Mouse (Mus musculus): ENCODE results near the gene Hsd11b1. TPM values are rescaled to one million over a fixed set of nuclear protein-coding genes. Genes with fewer than 3 reads are reported as not detected.
"Not testable (repeated sequence)": the region's sequence is repeated elsewhere in the genome, so short reads cannot be mapped to it uniquely, and the experiment has no call there.

Gene Hsd11b1
- polyA plus RNA-seq, 1 experiment from 2014 or later = 1.6 TPM

GRCm38 (mm10) chr1:193253895-193254294 lies 10.0 kb downstream of the Hsd11b1 start:
- H3K9ac ChIP-seq (ENCODE audit: low read length); H3K27ac ChIP-seq (replicated peaks in 1 of 2; ENCODE audit: control insufficient read depth in 1 of 2, insufficient read depth in 1 of 2, low read depth in 2 of 2, low read length in 2 of 2); ATAC-seq (ENCODE audit: insufficient number of reproducible peaks, insufficient read depth, low FRiP score, low read depth); H3K36me3 ChIP-seq (ENCODE audit: control insufficient read depth, insufficient read depth, low read length); H3K4me2 ChIP-seq (ENCODE audit: low read length); H3K9me3 ChIP-seq (ENCODE audit: control insufficient read depth, low read length); H3K27me3 ChIP-seq (ENCODE audit: control insufficient read depth, insufficient read depth, low read length); H3K4me3 ChIP-seq (ENCODE audit: control insufficient read depth in 1 of 2, insufficient read depth in 1 of 2, low read depth in 1 of 2, low read length in 2 of 2): not testable (repeated sequence)
- H3K4me1 ChIP-seq (ENCODE audit: control insufficient read depth in 2 of 2, insufficient read depth in 2 of 2, low read length in 2 of 2) = peaks cover 7 to 11% of the 10 kb centered on the region in 2 experiments; a peak in 2 of 4 replicates
- WGBS = 70% methylated on average over 3 of the region's 3 CpGs

GRCm38 (mm10) chr1:193252616-193253015 lies 11.3 kb downstream of the Hsd11b1 start:
- ATAC-seq (ENCODE audit: insufficient number of reproducible peaks, insufficient read depth, low FRiP score, low read depth) = no peak
- no peak overlapping the region for H3K4me3 ChIP-seq (ENCODE audit: control insufficient read depth in 1 of 2, insufficient read depth in 1 of 2, low read depth in 1 of 2, low read length in 2 of 2)
- H3K9ac ChIP-seq (ENCODE audit: low read length) = no peak overlapping the region
- H3K4me2 ChIP-seq (ENCODE audit: low read length) = no peak overlapping the region
- H3K9me3 ChIP-seq (ENCODE audit: control insufficient read depth, low read length) = 0 out of 2 replicates have a peak, but pooled peaks cover 2% of the 10 kb centered on the region
- no peaks in the 10 kb centered on the region for H3K36me3 ChIP-seq (ENCODE audit: control insufficient read depth, insufficient read depth, low read length)
- H3K27me3 ChIP-seq (ENCODE audit: control insufficient read depth, insufficient read depth, low read length) = no peaks in the 10 kb centered on the region
- H3K27ac ChIP-seq (replicated peaks in 1 of 2; ENCODE audit: control insufficient read depth in 1 of 2, insufficient read depth in 1 of 2, low read depth in 2 of 2, low read length in 2 of 2) = no peak overlapping the region
- 28% methylated on average over 5 of the region's 5 CpGs for WGBS
- peaks cover 7 to 11% of the 10 kb centered on the region in 2 experiments; a peak in 2 of 4 replicates for H3K4me1 ChIP-seq (ENCODE audit: control insufficient read depth in 2 of 2, insufficient read depth in 2 of 2, low read length in 2 of 2)

GRCm38 (mm10) chr1:193251386-193251785 lies 12.5 kb downstream of the Hsd11b1 start:
- no peak overlapping the region for H3K4me3 ChIP-seq (ENCODE audit: control insufficient read depth in 1 of 2, insufficient read depth in 1 of 2, low read depth in 1 of 2, low read length in 2 of 2)
- 68% methylated on average over 7 of the region's 7 CpGs for WGBS

GRCm38 (mm10) chr1:193250026-193250425 lies 13.8 kb downstream of the Hsd11b1 start:
- peaks cover 4 to 7% of the 10 kb centered on the region in 2 experiments; a peak in 2 of 4 replicates for H3K4me1 ChIP-seq (ENCODE audit: control insufficient read depth in 2 of 2, insufficient read depth in 2 of 2, low read length in 2 of 2)
- no peaks in the 10 kb centered on the region for H3K36me3 ChIP-seq (ENCODE audit: control insufficient read depth, insufficient read depth, low read length)
- no peak for ATAC-seq (ENCODE audit: insufficient number of reproducible peaks, insufficient read depth, low FRiP score, low read depth)
- no peak overlapping the region for H3K27ac ChIP-seq (replicated peaks in 1 of 2; ENCODE audit: control insufficient read depth in 1 of 2, insufficient read depth in 1 of 2, low read depth in 2 of 2, low read length in 2 of 2)
- 0 out of 2 replicates have a peak, but pooled peaks cover 2% of the 10 kb centered on the region for H3K9me3 ChIP-seq (ENCODE audit: control insufficient read depth, low read length)
- no peak overlapping the region for H3K9ac ChIP-seq (ENCODE audit: low read length)
- 78% methylated on average over 2 of the region's 2 CpGs for WGBS
- no peak overlapping the region for H3K4me3 ChIP-seq (ENCODE audit: control insufficient read depth in 1 of 2, insufficient read depth in 1 of 2, low read depth in 1 of 2, low read length in 2 of 2)
- H3K27me3 ChIP-seq (ENCODE audit: control insufficient read depth, insufficient read depth, low read length) = no peaks in the 10 kb centered on the region
- no peak overlapping the region for H3K4me2 ChIP-seq (ENCODE audit: low read length)

More at GRCm38 (mm10) chr1:193251386-193251785, 12.5 kb downstream of the Hsd11b1 start:
- Histone ChIP-seq H3K9ac (ENCODE audit: low read length) (no peak overlapping the region), H3K4me1 (ENCODE audit: control insufficient read depth in 2 of 2, insufficient read depth in 2 of 2, low read length in 2 of 2) (peaks cover 7% of the 10 kb centered on the region in 2 experiments; a peak in 2 of 4 replicates), H3K36me3 (ENCODE audit: control insufficient read depth, insufficient read depth, low read length) (no peaks in the 10 kb centered on the region), H3K27me3 (ENCODE audit: control insufficient read depth, insufficient read depth, low read length) (no peaks in the 10 kb centered on the region), H3K27ac (replicated peaks in 1 of 2; ENCODE audit: control insufficient read depth in 1 of 2, insufficient read depth in 1 of 2, low read depth in 2 of 2, low read length in 2 of 2) (no peak overlapping the region), H3K9me3 (ENCODE audit: control insufficient read depth, low read length) (0 out of 2 replicates have a peak, but pooled peaks cover 2% of the 10 kb centered on the region), H3K4me2 (ENCODE audit: low read length) (no peak overlapping the region)
- no peak for ATAC-seq (ENCODE audit: insufficient number of reproducible peaks, insufficient read depth, low FRiP score, low read depth)

- peak overlapping the region; percentile 65 to 79 for H3K27ac ChIP-seq (replicated peaks in 1 of 2; ENCODE audit: control insufficient read depth in 1 of 2, insufficient read depth in 1 of 2, low read depth in 2 of 2, low read length in 2 of 2)
These were observed 19.6 kb downstream of the Hsd11b1 start for GRCm38 (mm10) chr1:193244235-193244634.

GRCm38 (mm10) chr1:193243571-193244193 lies 20.2 kb downstream of the Hsd11b1 start:
- H3K27ac ChIP-seq (replicated peaks in 1 of 2; ENCODE audit: control insufficient read depth in 1 of 2, insufficient read depth in 1 of 2, low read depth in 2 of 2, low read length in 2 of 2) = peak overlapping the region; percentile 79
- no peak overlapping the region for H3K4me3 ChIP-seq (ENCODE audit: control insufficient read depth in 1 of 2, insufficient read depth in 1 of 2, low read depth in 1 of 2, low read length in 2 of 2)
- H3K4me2 ChIP-seq (ENCODE audit: low read length) = no peak overlapping the region
- 25% methylated on average over 10 of the region's 10 CpGs for WGBS
- H3K4me1 ChIP-seq (ENCODE audit: control insufficient read depth in 2 of 2, insufficient read depth in 2 of 2, low read length in 2 of 2) = peaks cover 6 to 10% of the 10 kb centered on the region in 2 experiments; a peak in 3 of 4 replicates
- ATAC-seq (ENCODE audit: insufficient number of reproducible peaks, insufficient read depth, low FRiP score, low read depth) = no peak
- peak overlapping the region; percentile 12; the same call in 1 of the 2 replicates for H3K9ac ChIP-seq (ENCODE audit: low read length)
- no peaks in the 10 kb centered on the region for H3K36me3 ChIP-seq (ENCODE audit: control insufficient read depth, insufficient read depth, low read length)
- no peaks in the 10 kb centered on the region for H3K9me3 ChIP-seq (ENCODE audit: control insufficient read depth, low read length)
- no peaks in the 10 kb centered on the region for H3K27me3 ChIP-seq (ENCODE audit: control insufficient read depth, insufficient read depth, low read length)

More at GRCm38 (mm10) chr1:193244235-193244634, 19.6 kb downstream of the Hsd11b1 start:
- no peak overlapping the region for H3K4me3 ChIP-seq (ENCODE audit: control insufficient read depth in 1 of 2, insufficient read depth in 1 of 2, low read depth in 1 of 2, low read length in 2 of 2)
- H3K4me2 ChIP-seq (ENCODE audit: low read length) = no peak overlapping the region
- H3K27me3 ChIP-seq (ENCODE audit: control insufficient read depth, insufficient read depth, low read length) = no peaks in the 10 kb centered on the region
- ATAC-seq (ENCODE audit: insufficient number of reproducible peaks, insufficient read depth, low FRiP score, low read depth) = no peak
- WGBS = 61% methylated on average over 6 of the region's 6 CpGs
- H3K36me3 ChIP-seq (ENCODE audit: control insufficient read depth, insufficient read depth, low read length) = no peaks in the 10 kb centered on the region
- no peaks in the 10 kb centered on the region for H3K9me3 ChIP-seq (ENCODE audit: control insufficient read depth, low read length)
- H3K4me1 ChIP-seq (ENCODE audit: control insufficient read depth in 2 of 2, insufficient read depth in 2 of 2, low read length in 2 of 2) = peaks cover 6 to 10% of the 10 kb centered on the region in 2 experiments; a peak in 3 of 4 replicates
- H3K9ac ChIP-seq (ENCODE audit: low read length) = no peak overlapping the region

- Histone ChIP-seq H3K4me2 (ENCODE audit: low read length) (no peak overlapping the region), H3K4me1 (ENCODE audit: control insufficient read depth in 2 of 2, insufficient read depth in 2 of 2, low read length in 2 of 2) (peaks cover 6 to 10% of the 10 kb centered on the region in 2 experiments; a peak in 3 of 4 replicates), H3K36me3 (ENCODE audit: control insufficient read depth, insufficient read depth, low read length) (no peaks in the 10 kb centered on the region), H3K4me3 (ENCODE audit: control insufficient read depth in 1 of 2, insufficient read depth in 1 of 2, low read depth in 1 of 2, low read length in 2 of 2) (no peak overlapping the region), H3K27ac (replicated peaks in 1 of 2; ENCODE audit: control insufficient read depth in 1 of 2, insufficient read depth in 1 of 2, low read depth in 2 of 2, low read length in 2 of 2) (peak overlapping the region; percentile 79), H3K9ac (ENCODE audit: low read length) (no peak overlapping the region), H3K9me3 (ENCODE audit: control insufficient read depth, low read length) (no peaks in the 10 kb centered on the region), H3K27me3 (ENCODE audit: control insufficient read depth, insufficient read depth, low read length) (no peaks in the 10 kb centered on the region)
- WGBS = 74% methylated on average over 4 of the region's 4 CpGs
- no peak for ATAC-seq (ENCODE audit: insufficient number of reproducible peaks, insufficient read depth, low FRiP score, low read depth)
These were observed 21.0 kb downstream of the Hsd11b1 start for GRCm38 (mm10) chr1:193242863-193243262.
